Mouse (Mus musculus) neural tube, embryonic 11.5 days (tissue): ENCODE results near the gene Opa3. TPM values are rescaled to one million over a fixed set of nuclear protein-coding genes. Genes with fewer than 3 reads are reported as not detected.

Source experiments
- ATAC-seq: fragments of 200-750 bp; cut with Nextera tagmentation; 2 replicates; pipeline ENCODE4 v1.8.0; 2017; ENCODE audit warnings: moderate number of reproducible peaks, mild to moderate bottlenecking, moderate TSS enrichment, moderate library complexity; ENCODE audit not compliant: insufficient read depth, low FRiP score, low TSS enrichment
- DNase-seq: peaks from one replicate; pipeline ENCODE4 v3.0.0-alpha.2; 2015; ENCODE audit warnings: low spot score
- H3K27ac ChIP-seq: fragments of 300-500 bp; sonication (generic); 2 replicates; pipeline ENCODE4 v1.5.1; 2014; ENCODE audit warnings: low read depth, mild to moderate bottlenecking, low read length
- H3K27me3 ChIP-seq: fragments of 300-500 bp; sonication (generic); 2 replicates; pipeline ENCODE4 v1.6.1; 2014; ENCODE audit warnings: mild to moderate bottlenecking, low read length, mixed read lengths; ENCODE audit not compliant: control insufficient read depth, insufficient read depth
- H3K36me3 ChIP-seq: fragments of 300-500 bp; sonication (generic); 2 replicates; pipeline ENCODE4 v1.6.1; 2014; ENCODE audit warnings: mild to moderate bottlenecking, low read length, moderate library complexity, mixed read lengths; ENCODE audit not compliant: control insufficient read depth, insufficient read depth
- H3K4me1 ChIP-seq: fragments of 300-500 bp; sonication (generic); 2 replicates; pipeline ENCODE4 v1.6.1; 2014; ENCODE audit warnings: low read length, mixed read lengths; ENCODE audit not compliant: control insufficient read depth, insufficient read depth
- H3K4me2 ChIP-seq: fragments of 300-500 bp; sonication (generic); 2 replicates; pipeline ENCODE4 v1.6.1; 2014; ENCODE audit warnings: low read depth, mild to moderate bottlenecking, moderate library complexity
- H3K4me3 ChIP-seq: fragments of 300-500 bp; sonication (generic); 2 replicates; pipeline ENCODE4 v1.5.1; 2014; ENCODE audit warnings: low read depth, low read length
- H3K9ac ChIP-seq: fragments of 300-500 bp; sonication (generic); 2 replicates; pipeline ENCODE4 v1.6.1; 2014; ENCODE audit warnings: mild to moderate bottlenecking, low read length
- H3K9me3 ChIP-seq: fragments of 300-500 bp; sonication (generic); 2 replicates; pipeline ENCODE4 v1.6.1; 2016; ENCODE audit warnings: low read length; ENCODE audit not compliant: control insufficient read depth
- WGBS: fragments of 180-500 bp; shearing (Covaris S2); extraction: QIAGEN DNeasy Blood & Tissue Kit; methylation state at CpG from one replicate; pipeline ENCODE4 v1.1.7; 2014; 5-methylcytosine and 5-hydroxymethylcytosine counted together
- polyA plus RNA-seq: library from polyadenylated mRNA; unstranded; fragments of >200 nt; fragmentation: Nextera tagmentation; extraction: Ambion mirVana; gene quantifications from 2 replicates; pipeline ENCODE4 v1.2.1, GENCODE M21; 2014

Gene Opa3
- polyA plus RNA-seq, 1 experiment from 2014 or later: 45.9 TPM

DNA sequence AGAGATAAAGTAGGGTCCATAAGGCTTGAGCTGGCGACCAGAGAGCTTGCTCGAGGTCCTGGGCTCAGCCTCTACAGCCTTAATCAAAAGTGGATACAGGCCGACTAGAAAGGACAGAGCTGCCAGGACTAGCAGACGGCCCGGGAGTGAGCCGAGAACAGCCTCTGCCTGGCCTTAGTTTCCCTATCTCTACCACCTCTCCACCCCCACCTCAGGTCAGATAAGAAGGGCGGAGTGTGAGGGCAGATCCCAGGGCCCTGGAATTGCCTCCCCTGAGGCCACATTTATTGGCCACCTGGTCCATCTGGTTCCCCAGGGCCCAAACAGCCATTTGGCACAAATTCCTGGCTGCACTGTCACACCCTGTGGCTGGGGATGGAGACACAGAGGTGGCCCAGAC, 37.0 kb downstream of the Opa3 start:
- 73% methylated on average over 7 of the region's 7 CpGs for WGBS
- no peak overlapping the region for H3K4me2 ChIP-seq
- DNase-seq: no peak
- H3K4me3 ChIP-seq: no peak overlapping the region
- H3K9me3 ChIP-seq: no peaks in the 10 kb centered on the region
- no peak overlapping the region for H3K9ac ChIP-seq
- no peaks in the 10 kb centered on the region for H3K27me3 ChIP-seq
- no peak overlapping the region for H3K27ac ChIP-seq
- no peak for ATAC-seq
- H3K36me3 ChIP-seq: peaks cover 14% of the 10 kb centered on the region
- H3K4me1 ChIP-seq: peaks cover 11% of the 10 kb centered on the region

DNA sequence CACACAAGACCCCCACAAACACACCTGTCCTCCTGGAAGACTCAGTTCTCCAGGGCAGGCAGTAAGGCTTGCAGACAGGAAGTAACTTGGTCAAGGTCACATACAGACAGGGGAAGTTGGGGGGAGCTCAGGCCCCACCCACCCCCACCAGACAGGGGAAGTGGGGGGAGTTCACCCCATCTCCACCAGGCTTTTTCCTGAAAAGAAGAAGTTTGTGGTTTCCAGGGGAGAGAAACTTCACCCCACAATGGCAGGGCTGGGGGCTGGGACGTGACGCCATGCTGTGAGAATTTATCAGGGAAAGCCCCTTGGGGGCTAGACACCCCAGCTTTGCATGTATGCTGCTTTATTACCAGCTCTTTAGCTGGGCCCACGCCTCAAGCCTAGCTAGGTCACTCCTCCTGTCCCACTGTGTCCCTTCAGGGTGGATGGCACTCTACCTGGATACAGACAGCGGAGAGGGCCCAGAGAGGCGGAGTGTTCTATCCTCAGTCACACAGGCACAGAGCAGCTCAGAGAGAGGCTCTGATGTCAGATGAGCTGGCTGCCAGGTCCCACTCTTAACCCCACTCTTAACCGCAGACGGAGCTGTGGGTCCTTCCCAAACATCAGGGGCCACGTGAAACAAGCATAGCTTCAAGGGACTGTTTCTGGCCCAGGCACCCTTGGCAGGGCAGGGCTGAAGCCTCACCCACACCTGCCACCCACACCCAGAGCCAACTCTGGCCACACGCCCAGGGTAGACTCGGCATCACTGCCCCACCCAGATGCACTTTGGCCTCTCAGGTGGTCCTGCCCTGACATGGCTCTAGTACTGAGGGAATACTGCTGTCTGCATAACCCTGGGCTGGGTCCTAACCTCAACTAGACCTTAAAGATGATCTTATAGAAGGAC, 38.0 kb downstream of the Opa3 start:
- no peak for ATAC-seq
- no peak for DNase-seq
- Histone ChIP-seq H3K4me2 (no peak overlapping the region), H3K27me3 (no peaks in the 10 kb centered on the region), H3K36me3 (peaks cover 10% of the 10 kb centered on the region; the same call in 1 of the 2 replicates), H3K27ac (no peak overlapping the region), H3K4me1 (peaks cover 17% of the 10 kb centered on the region), H3K4me3 (no peak overlapping the region), H3K9me3 (no peaks in the 10 kb centered on the region), H3K9ac (no peak overlapping the region)
- WGBS: 85% methylated on average over 10 of the region's 10 CpGs

DNA sequence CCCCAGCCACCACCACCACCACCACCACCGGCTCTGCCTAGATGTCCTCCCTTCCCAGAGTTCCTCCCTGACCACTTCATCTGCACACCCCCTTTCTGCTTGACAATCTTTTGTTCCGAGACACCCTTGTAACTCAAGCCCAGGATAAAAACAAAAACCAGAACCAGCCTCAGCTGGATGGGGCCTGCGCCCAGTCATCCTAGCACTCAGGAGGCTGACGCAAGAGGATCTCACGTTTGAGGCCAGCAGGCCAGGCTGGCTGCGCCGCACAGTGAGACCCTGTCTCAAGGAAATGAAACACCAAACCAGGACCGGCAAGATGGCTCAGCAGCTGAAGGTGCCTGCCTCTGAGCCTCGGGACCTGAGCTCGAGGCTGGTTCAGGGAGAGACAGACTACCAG, 38.9 kb downstream of the Opa3 start:
- DNase-seq: no peak
- H3K27me3 ChIP-seq: no peaks in the 10 kb centered on the region
- 83% methylated on average over 10 of the region's 10 CpGs for WGBS
- no peak overlapping the region for H3K4me3 ChIP-seq
- H3K9me3 ChIP-seq: no peaks in the 10 kb centered on the region
- no peak overlapping the region for H3K27ac ChIP-seq
- peaks cover 17% of the 10 kb centered on the region for H3K4me1 ChIP-seq
- no peak for ATAC-seq
- peaks cover 10% of the 10 kb centered on the region; the same call in 1 of the 2 replicates for H3K36me3 ChIP-seq
- no peak overlapping the region for H3K4me2 ChIP-seq
- no peak overlapping the region for H3K9ac ChIP-seq

DNA sequence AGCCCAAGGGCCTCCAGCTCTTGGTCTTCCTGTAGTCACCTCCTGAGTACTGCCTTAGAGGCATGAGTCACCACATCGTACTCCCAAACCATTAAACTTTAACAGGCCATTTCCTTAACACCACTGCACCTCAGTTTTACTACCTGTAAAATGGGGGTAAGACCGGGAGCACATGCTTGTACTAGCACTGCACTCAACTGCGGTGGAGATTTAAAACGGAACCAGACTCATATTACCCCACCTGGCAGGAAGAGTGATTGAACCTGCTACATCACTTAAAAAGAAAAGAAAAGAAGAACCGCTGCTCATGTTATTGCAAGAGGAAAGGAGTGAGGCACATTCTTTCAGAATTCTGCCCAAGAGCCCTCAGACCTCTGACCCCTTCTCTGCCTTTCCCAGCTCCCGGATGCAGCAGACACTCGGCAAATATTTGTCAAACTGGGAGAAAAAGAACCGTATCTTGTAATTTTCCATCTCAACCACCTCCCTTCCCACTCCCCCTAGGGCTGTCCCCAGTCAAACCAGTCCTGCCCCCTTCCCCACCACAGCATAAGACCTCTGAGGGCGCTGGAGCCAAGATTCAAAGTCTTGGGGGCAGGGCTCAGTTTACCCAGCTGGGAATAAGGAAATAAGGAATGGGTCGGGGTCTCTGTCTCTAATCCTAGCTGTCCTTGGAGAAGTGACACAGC, 41.0 kb downstream of the Opa3 start:
- DNase-seq: no peak
- no peaks in the 10 kb centered on the region for H3K9me3 ChIP-seq
- peak overlapping the region; percentile 85 for H3K4me2 ChIP-seq
- peak overlapping the region; percentile 98 for H3K4me3 ChIP-seq
- H3K4me1 ChIP-seq: peaks cover 17% of the 10 kb centered on the region
- H3K27me3 ChIP-seq: no peaks in the 10 kb centered on the region
- 0 out of 2 replicates have a peak overlapping the region, but pooled peaks have one; percentile 64 for H3K27ac ChIP-seq
- H3K9ac ChIP-seq: peak overlapping the region; percentile 54
- H3K36me3 ChIP-seq: peaks cover 7% of the 10 kb centered on the region; the same call in 1 of the 2 replicates
- 43% methylated on average over 10 of the region's 10 CpGs for WGBS
- no peak for ATAC-seq

DNA sequence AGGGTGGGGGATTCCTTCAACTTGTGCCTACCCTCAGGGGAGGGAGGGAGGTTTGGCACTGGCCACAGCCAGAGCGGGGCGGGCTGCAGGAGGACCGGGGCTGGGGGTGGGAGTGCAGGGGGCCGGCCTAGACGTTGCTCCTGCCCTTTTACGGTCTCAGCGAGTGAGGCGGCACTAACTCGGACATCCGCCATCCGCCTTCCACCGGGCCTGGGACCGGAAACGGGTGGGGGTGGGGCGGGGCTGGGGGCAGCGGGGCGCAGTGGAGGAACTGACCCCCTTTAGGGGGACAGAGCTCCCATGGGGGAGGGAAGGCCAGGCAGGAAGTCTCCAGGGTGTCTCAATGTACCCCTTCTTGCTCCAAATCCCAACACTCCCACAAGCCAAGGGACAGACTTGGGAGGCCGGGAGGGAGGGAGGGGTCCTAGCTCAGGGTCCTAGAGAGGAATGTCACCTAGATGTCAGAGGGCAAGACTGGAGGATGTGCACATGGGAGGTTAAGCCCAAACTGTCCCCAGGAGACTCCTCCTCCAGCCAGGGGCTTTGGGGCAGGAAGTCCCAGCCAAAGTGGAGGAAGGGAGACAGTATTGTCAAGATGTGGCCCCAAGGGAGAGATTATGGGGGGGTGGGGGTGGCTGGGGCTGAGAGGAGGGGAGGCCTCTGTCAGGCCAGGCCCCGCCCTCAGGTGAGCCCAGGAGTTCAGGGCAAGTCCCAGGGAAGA, 41.7 kb downstream of the Opa3 start:
- Histone ChIP-seq H3K4me1 (peaks cover 17% of the 10 kb centered on the region), H3K9me3 (no peaks in the 10 kb centered on the region), H3K27me3 (no peaks in the 10 kb centered on the region), H3K36me3 (0 out of 2 replicates have a peak, but pooled peaks cover 2% of the 10 kb centered on the region), H3K27ac (0 out of 2 replicates have a peak overlapping the region, but pooled peaks have one; percentile 64), H3K4me3 (peak overlapping the region; percentile 98), H3K9ac (peak overlapping the region; percentile 54), H3K4me2 (peak overlapping the region; percentile 85)
- ATAC-seq (no peak), DNase-seq (peak; percentile 49)
- 1% methylated on average over 14 of the region's 19 CpGs for WGBS

DNA sequence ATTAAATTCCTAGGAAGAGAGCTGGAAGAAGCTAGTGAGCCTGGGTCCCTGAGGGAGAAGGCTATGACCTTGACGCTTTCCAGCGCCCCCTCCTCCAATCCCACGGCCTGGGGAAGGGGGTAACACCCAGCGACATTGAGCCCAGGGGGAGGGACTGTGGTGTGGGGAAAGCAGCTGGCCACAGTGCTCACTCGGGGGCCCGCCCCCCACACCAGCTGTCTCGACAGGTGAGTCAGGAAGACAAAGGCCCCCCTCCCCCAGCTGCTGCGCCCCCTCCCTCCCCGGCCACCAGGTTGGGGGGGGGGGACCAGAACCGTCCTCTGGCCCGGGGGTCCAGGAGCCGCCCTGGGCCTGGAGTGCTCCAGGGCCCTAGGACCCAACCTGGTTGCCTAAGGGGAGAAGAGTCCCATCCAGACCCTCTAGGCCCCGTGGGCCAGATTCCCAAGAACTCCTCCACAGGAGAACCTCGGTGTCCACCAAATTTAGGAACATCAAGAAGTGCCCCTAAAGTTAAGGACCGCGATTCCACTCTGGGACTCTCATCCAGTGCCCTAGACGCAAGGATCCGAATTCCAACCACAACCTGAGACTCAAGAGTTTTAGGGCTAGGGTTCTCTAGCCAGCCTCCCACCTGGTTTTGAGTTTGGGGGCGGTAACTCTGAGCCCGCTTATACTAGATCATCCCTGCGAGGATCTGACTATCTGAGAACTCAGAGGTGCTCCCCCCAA, 42.5 kb downstream of the Opa3 start:
- peak overlapping the region; percentile 58 for H3K27ac ChIP-seq

DNA sequence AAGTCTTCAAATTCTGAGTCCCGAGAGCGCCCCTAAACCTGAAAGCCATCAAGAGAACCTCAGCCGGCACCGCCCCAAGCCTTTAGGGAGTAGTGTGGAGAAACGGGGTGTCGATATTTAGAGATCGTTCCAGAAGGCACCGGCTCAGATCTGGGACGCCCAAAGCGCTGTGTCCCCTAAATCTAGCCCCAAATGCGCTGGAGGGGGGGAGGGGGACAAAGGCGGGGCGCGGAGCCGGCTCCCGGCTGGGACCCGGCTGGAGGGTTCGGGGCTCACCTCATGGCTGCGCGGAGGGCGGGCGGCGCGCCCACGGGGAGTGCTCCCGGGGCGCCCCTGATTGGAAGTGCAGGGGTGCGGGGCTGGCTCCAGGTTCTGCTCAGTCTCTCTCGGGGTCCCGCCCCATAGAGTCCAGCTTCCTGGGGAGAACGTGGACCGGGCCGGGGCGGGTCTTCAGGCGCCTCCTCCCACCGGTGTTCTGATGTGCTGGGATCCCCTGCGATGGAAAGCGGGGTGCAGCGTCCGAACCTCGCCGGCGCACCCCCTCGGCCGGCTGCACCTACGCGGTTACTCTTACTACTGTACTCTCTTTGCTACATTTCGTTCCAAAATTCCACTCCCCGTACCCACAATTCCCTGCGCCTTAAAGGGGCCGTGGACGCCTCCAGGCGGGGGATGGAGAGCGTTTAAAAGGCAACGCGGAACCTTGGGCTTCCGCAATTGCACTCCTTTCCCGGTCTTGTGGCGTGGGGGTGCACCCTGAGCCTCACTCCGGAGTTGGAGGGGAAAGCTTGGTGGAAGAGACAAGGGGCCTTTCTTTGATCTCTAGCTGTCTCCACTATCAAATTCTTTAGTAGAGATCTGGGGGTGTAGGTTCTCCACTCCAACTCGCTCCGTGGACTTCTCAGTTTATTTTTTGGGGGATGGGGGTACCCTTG, 43.4 kb downstream of the Opa3 start, which contains the start of gene Vasp:
Gene Vasp, minus strand, starts transcription at position 580 of the 935 bp plus-strand sequence.
- DNase-seq: peak; percentile 84
- peak within 1 kb of the TSS; percentile 98 for H3K4me3 ChIP-seq
- no peaks in the 10 kb centered on the region for H3K27me3 ChIP-seq
- ATAC-seq: peak; percentile 48
- H3K27ac ChIP-seq: peak within 1 kb of the TSS; percentile 58
- H3K4me2 ChIP-seq: peak within 1 kb of the TSS; percentile 85
- H3K4me1 ChIP-seq: peaks cover 17% of the 10 kb centered on the region
- no peaks in the 10 kb centered on the region for H3K36me3 ChIP-seq
- peak within 1 kb of the TSS; percentile 82 for H3K9ac ChIP-seq
- H3K9me3 ChIP-seq: no peaks in the 10 kb centered on the region
- WGBS: under 1% methylated on average over 62 of the region's 62 CpGs

More for the DNA sequence above, 42.5 kb downstream of the Opa3 start:
- H3K9me3 ChIP-seq: no peaks in the 10 kb centered on the region
- no peak for ATAC-seq
- H3K9ac ChIP-seq: peak overlapping the region; percentile 82
- peak overlapping the region; percentile 85 for H3K4me2 ChIP-seq
- under 1% methylated on average over 19 of the region's 21 CpGs for WGBS
- H3K36me3 ChIP-seq: no peaks in the 10 kb centered on the region
- H3K4me3 ChIP-seq: peak overlapping the region; percentile 98
- no peak for DNase-seq
- no peaks in the 10 kb centered on the region for H3K27me3 ChIP-seq
- H3K4me1 ChIP-seq: peaks cover 17% of the 10 kb centered on the region
